Mouse (Mus musculus) myocyte (in vitro differentiated cells): ENCODE data around the gene Brd4. TPM values are rescaled to one million over a fixed set of nuclear protein-coding genes. Genes with fewer than 3 reads are reported as not detected.

Source experiments
- H3K27me3 ChIP-seq: one replicate; pipeline ENCODE4 v1.6.1; 2011; ENCODE audit not compliant: control insufficient read depth, insufficient read depth, insufficient read length
- H3K36me3 ChIP-seq: one replicate; pipeline ENCODE4 v1.6.1; 2011; ENCODE audit not compliant: control insufficient read depth, insufficient read depth
- H3K4me2 ChIP-seq: one replicate; pipeline ENCODE4 v1.6.1; 2011; ENCODE audit warnings: low read depth, control low read depth
- H3K4me3 ChIP-seq: one replicate; pipeline ENCODE4 v1.5.1; 2011; ENCODE audit warnings: mild to moderate bottlenecking, control low read depth, moderate library complexity
- H3K79me2 ChIP-seq: one replicate; pipeline ENCODE4 v1.6.1; 2011; ENCODE audit not compliant: control insufficient read depth, insufficient read depth
- H3ac ChIP-seq: one replicate; pipeline ENCODE4 v1.6.1; 2011; ENCODE audit not compliant: control insufficient read depth, insufficient read length
- CEBPB ChIP-seq: IDR thresholded peaks from 2 replicates; pipeline ENCODE4 v1.6.1; 2011; ENCODE audit warnings: mild to moderate bottlenecking, moderate library complexity; ENCODE audit not compliant: poor library complexity, insufficient read depth, severe bottlenecking
- E2F4 ChIP-seq: IDR thresholded peaks from one replicate; pipeline ENCODE4 v1.6.1; 2011; ENCODE audit warnings: mild to moderate bottlenecking, control low read depth, moderate library complexity; ENCODE audit not compliant: insufficient read depth
- MAX ChIP-seq: IDR thresholded peaks from one replicate; pipeline ENCODE4 v1.6.1; 2011; ENCODE audit warnings: low read depth, mild to moderate bottlenecking, control low read depth
- MYOD1 ChIP-seq, 3 experiments: IDR thresholded peaks; one replicate each; pipeline ENCODE4 v1.6.1; 2011; ENCODE audit warnings: control low read depth in 2 of 3, low read depth in 2 of 3, mild to moderate bottlenecking in 2 of 3, moderate library complexity in 1 of 3; ENCODE audit not compliant: insufficient read length in 2 of 3, control insufficient read depth in 1 of 3
- MYOG ChIP-seq, 3 experiments: IDR thresholded peaks; one replicate each; pipeline ENCODE4 v1.6.1; 2011; ENCODE audit warnings: control low read depth in 2 of 3, low read depth in 2 of 3, mild to moderate bottlenecking in 2 of 3; ENCODE audit not compliant: insufficient read length in 2 of 3, control insufficient read depth in 1 of 3, insufficient read depth in 1 of 3
- POLR2A ChIP-seq: IDR thresholded peaks from one replicate; pipeline ENCODE4 v1.6.1; 2011; ENCODE audit warnings: low read depth, mild to moderate bottlenecking, control low read depth, moderate library complexity; ENCODE audit not compliant: insufficient read length
- POLR2AphosphoS2 ChIP-seq: IDR thresholded peaks from one replicate; pipeline ENCODE4 v1.6.1; 2011; ENCODE audit warnings: low read depth, control low read depth; ENCODE audit not compliant: insufficient read length
- REST ChIP-seq: IDR thresholded peaks from one replicate; pipeline ENCODE4 v1.6.1; 2011; ENCODE audit warnings: mild to moderate bottlenecking, control low read depth, moderate library complexity; ENCODE audit not compliant: insufficient read depth, insufficient read length
- SRF ChIP-seq: IDR thresholded peaks from one replicate; pipeline ENCODE4 v1.6.1; 2011; ENCODE audit warnings: low read depth; ENCODE audit not compliant: control insufficient read depth, insufficient read length
- TCF12 ChIP-seq: IDR thresholded peaks from one replicate; pipeline ENCODE4 v1.6.1; 2011; ENCODE audit warnings: mild to moderate bottlenecking, control low read depth; ENCODE audit not compliant: poor library complexity, insufficient read depth, severe bottlenecking
- TCF3 ChIP-seq: IDR thresholded peaks from one replicate; pipeline ENCODE4 v1.6.1; 2011; ENCODE audit warnings: low read depth, control low read depth; ENCODE audit not compliant: insufficient read length
- USF1 ChIP-seq: IDR thresholded peaks from one replicate; pipeline ENCODE4 v1.6.1; 2011; ENCODE audit warnings: low read depth, mild to moderate bottlenecking, control low read depth, moderate library complexity
- polyA plus RNA-seq: library from polyadenylated mRNA; unstranded; fragments of >200 nt; fragmentation: generic; extraction: Trizol; gene quantifications from one replicate; pipeline ENCODE4 v1.2.1, GENCODE M21; 2012; ENCODE audit warnings: missing spikeins

Brd4 gene
- 54.3 TPM for polyA plus RNA-seq

- Histone ChIP-seq H3K4me3 (peak within 1 kb of the TSS; percentile 87), H3K36me3 (no peaks in the 10 kb centered on the region), H3K79me2 (peaks cover 61% of the 10 kb centered on the region), H3K4me2 (peak within 1 kb of the TSS; percentile 81), H3ac (peak within 1 kb of the TSS; percentile 91), H3K27me3 (no peaks in the 10 kb centered on the region)
- TF ChIP-seq MYOD1 (IDR thresholded peaks at IDR 0.05; ENCODE audit: control insufficient read depth in 1 of 3, insufficient read length in 2 of 3, low read depth in 2 of 3) (peak in 1 of 3 experiments; percentile 15), CEBPB (peak; percentile 68), MYOG (IDR thresholded peaks at IDR 0.05; ENCODE audit: control insufficient read depth in 1 of 3, insufficient read depth in 1 of 3, insufficient read length in 2 of 3, low read depth in 2 of 3) (peak in 2 of 3 experiments; percentile 27 to 33), POLR2AphosphoS2 (peak; percentile 95), POLR2A (peak; percentile 100), REST (no peak), TCF12 (no peak)
These were observed at the start of gene Brd4 for GRCm38 (mm10) chr17:32284262-32285137. TSS of gene Brd4 (minus strand) at chr17:32284722.

GRCm38 (mm10) chr17:32333675-32334303, 49.3 kb upstream of the Brd4 start:
- no peak for TF ChIP-seq MYOD1 (IDR thresholded peaks at IDR 0.05; ENCODE audit: control insufficient read depth in 1 of 3, insufficient read length in 2 of 3, low read depth in 2 of 3)
- no peak for TF ChIP-seq SRF
- no peak for TF ChIP-seq CEBPB
- TF ChIP-seq MYOG (IDR thresholded peaks at IDR 0.05; ENCODE audit: control insufficient read depth in 1 of 3, insufficient read depth in 1 of 3, insufficient read length in 2 of 3, low read depth in 2 of 3) = no peak
- TF ChIP-seq TCF12 = no peak
- no peak for TF ChIP-seq POLR2A
- TF ChIP-seq USF1 = no peak
- TF ChIP-seq TCF3 = no peak
- no peak overlapping the region for H3K4me2 ChIP-seq
- H3K4me3 ChIP-seq = no peak overlapping the region
- no peak overlapping the region for H3ac ChIP-seq
- peaks cover 30% of the 10 kb centered on the region for H3K36me3 ChIP-seq
- H3K27me3 ChIP-seq = no peaks in the 10 kb centered on the region
- H3K79me2 ChIP-seq = no peaks in the 10 kb centered on the region

- no peak overlapping the region for H3K4me3 ChIP-seq
- H3K4me2 ChIP-seq = no peak overlapping the region
- no peaks in the 10 kb centered on the region for H3K27me3 ChIP-seq
- H3K79me2 ChIP-seq = peaks cover 6% of the 10 kb centered on the region
- H3K36me3 ChIP-seq = peaks cover 39% of the 10 kb centered on the region
- TF ChIP-seq USF1 (no peak), CEBPB (no peak), REST (no peak), POLR2AphosphoS2 (no peak), TCF3 (no peak), MYOD1 (IDR thresholded peaks at IDR 0.05; ENCODE audit: control insufficient read depth in 1 of 3, insufficient read length in 2 of 3, low read depth in 2 of 3) (no peak), E2F4 (no peak), MYOG (IDR thresholded peaks at IDR 0.05; ENCODE audit: control insufficient read depth in 1 of 3, insufficient read depth in 1 of 3, insufficient read length in 2 of 3, low read depth in 2 of 3) (no peak), TCF12 (no peak), MAX (no peak), SRF (no peak), POLR2A (no peak)
- no peak overlapping the region for H3ac ChIP-seq
These were observed 43.0 kb upstream of the Brd4 start for GRCm38 (mm10) chr17:32327501-32327900.

GRCm38 (mm10) chr17:32322809-32323208, 38.3 kb upstream of the Brd4 start:
- Histone ChIP-seq H3ac (no peak overlapping the region), H3K4me2 (no peak overlapping the region), H3K36me3 (peaks cover 23% of the 10 kb centered on the region), H3K79me2 (peaks cover 42% of the 10 kb centered on the region), H3K27me3 (no peaks in the 10 kb centered on the region), H3K4me3 (peak overlapping the region; percentile 98)
- no peak for TF ChIP-seq MYOD1 (IDR thresholded peaks at IDR 0.05; ENCODE audit: control insufficient read depth in 1 of 3, insufficient read length in 2 of 3, low read depth in 2 of 3)
- TF ChIP-seq USF1 = no peak
- no peak for TF ChIP-seq MYOG (IDR thresholded peaks at IDR 0.05; ENCODE audit: control insufficient read depth in 1 of 3, insufficient read depth in 1 of 3, insufficient read length in 2 of 3, low read depth in 2 of 3)
- no peak for TF ChIP-seq POLR2A
- TF ChIP-seq SRF = no peak
- TF ChIP-seq TCF12 = no peak
